Mouse (Mus musculus) heart, embryonic 14.5 days (tissue): ENCODE results near the gene Afg1l. TPM values are rescaled to one million over a fixed set of nuclear protein-coding genes. Genes with fewer than 3 reads are reported as not detected.

Source experiments
- ATAC-seq: fragments of 200-750 bp; cut with Nextera tagmentation; 2 replicates; pipeline ENCODE4 v1.8.0; 2017; ENCODE audit warnings: low read depth, moderate TSS enrichment; ENCODE audit not compliant: insufficient number of reproducible peaks, insufficient read depth, low FRiP score
- H3K27ac ChIP-seq, 2 experiments: fragments of 200-500 bp in 1 of 2; fragments of 300-500 bp in 1 of 2; sonication (generic) in 1 of 2; replicated peaks in 1 of 2; 2 replicates each; pipeline ENCODE4 v1.5.1; 2012 to 2014; ENCODE audit warnings: low read depth in 2 of 2, low read length in 2 of 2, control low read depth in 1 of 2, mild to moderate bottlenecking in 1 of 2, mixed read lengths in 1 of 2; ENCODE audit not compliant: control insufficient read depth in 1 of 2, insufficient read depth in 1 of 2
- H3K27me3 ChIP-seq: fragments of 300-500 bp; sonication (generic); 2 replicates; pipeline ENCODE4 v1.6.1; 2014; ENCODE audit warnings: mild to moderate bottlenecking, low read length, control low read depth; ENCODE audit not compliant: control insufficient read depth, insufficient read depth
- H3K36me3 ChIP-seq: fragments of 300-500 bp; sonication (generic); 2 replicates; pipeline ENCODE4 v1.6.1; 2014; ENCODE audit warnings: mild to moderate bottlenecking, control low read depth, low read length, mixed read lengths; ENCODE audit not compliant: control insufficient read depth, insufficient read depth
- H3K4me1 ChIP-seq, 2 experiments: fragments of 200-500 bp in 1 of 2; fragments of 300-500 bp in 1 of 2; sonication (generic) in 1 of 2; 2 replicates each; pipeline ENCODE4 v1.6.1; 2012 to 2014; ENCODE audit warnings: low read length in 2 of 2, control low read depth in 1 of 2, mixed read lengths in 1 of 2; ENCODE audit not compliant: control insufficient read depth in 2 of 2, insufficient read depth in 2 of 2
- H3K4me2 ChIP-seq: fragments of 300-500 bp; sonication (generic); 2 replicates; pipeline ENCODE4 v1.6.1; 2014; ENCODE audit warnings: mild to moderate bottlenecking, low read length
- H3K4me3 ChIP-seq, 2 experiments: fragments of 200-500 bp in 1 of 2; fragments of 300-500 bp in 1 of 2; sonication (generic) in 1 of 2; 2 replicates each; pipeline ENCODE4 v1.5.1; 2012 to 2014; ENCODE audit warnings: low read length in 2 of 2, mild to moderate bottlenecking in 2 of 2, control low read depth in 1 of 2, low read depth in 1 of 2, moderate library complexity in 1 of 2; ENCODE audit not compliant: control insufficient read depth in 1 of 2, insufficient read depth in 1 of 2
- H3K9ac ChIP-seq: fragments of 300-500 bp; sonication (generic); 2 replicates; pipeline ENCODE4 v1.6.1; 2014; ENCODE audit warnings: mild to moderate bottlenecking, low read length
- H3K9me3 ChIP-seq: fragments of 300-500 bp; sonication (generic); 2 replicates; pipeline ENCODE4 v1.6.1; 2016; ENCODE audit warnings: low read length, control low read depth; ENCODE audit not compliant: control insufficient read depth
- WGBS: fragments of 180-500 bp; shearing (Covaris S2); extraction: QIAGEN DNeasy Blood & Tissue Kit; methylation state at CpG from one replicate; pipeline ENCODE4 v1.1.7; 2014; 5-methylcytosine and 5-hydroxymethylcytosine counted together
- polyA plus RNA-seq: library from polyadenylated mRNA; unstranded; fragments of >200 nt; fragmentation: Nextera tagmentation; extraction: Ambion mirVana; gene quantifications from 2 replicates; pipeline ENCODE4 v1.2.1, GENCODE M21; 2014

The Afg1l gene
- polyA plus RNA-seq, 1 experiment from 2014 or later: 15.4 TPM

GRCm38 (mm10) chr10:42271454-42272230 lies 206.7 kb downstream of the Afg1l start:
- H3K4me2 ChIP-seq: peak overlapping the region; percentile 11; the same call in 1 of the 2 replicates
- H3K4me3 ChIP-seq: no peak overlapping the region
- WGBS: 61% methylated on average over 11 of the region's 11 CpGs
- ATAC-seq: no peak
- H3K9me3 ChIP-seq: no peaks in the 10 kb centered on the region
- H3K4me1 ChIP-seq: peaks cover 23 to 45% of the 10 kb centered on the region in 2 experiments
- H3K27me3 ChIP-seq: no peaks in the 10 kb centered on the region
- peaks cover 26% of the 10 kb centered on the region for H3K36me3 ChIP-seq
- H3K9ac ChIP-seq: no peak overlapping the region
- no peak overlapping the region for H3K27ac ChIP-seq

GRCm38 (mm10) chr10:42270277-42271083 lies 207.9 kb downstream of the Afg1l start:
- peak overlapping the region; percentile 8; the same call in 1 of the 2 replicates for H3K4me2 ChIP-seq

GRCm38 (mm10) chr10:42269281-42270025 lies 208.9 kb downstream of the Afg1l start:
- no peak for ATAC-seq
- 71% methylated on average over 15 of the region's 15 CpGs for WGBS
- Histone ChIP-seq H3K4me3 (no peak overlapping the region), H3K27ac (no peak overlapping the region), H3K27me3 (no peaks in the 10 kb centered on the region), H3K4me1 (peaks cover 20 to 39% of the 10 kb centered on the region in 2 experiments), H3K9ac (no peak overlapping the region), H3K4me2 (no peak overlapping the region), H3K9me3 (no peaks in the 10 kb centered on the region), H3K36me3 (peaks cover 47% of the 10 kb centered on the region)

More at GRCm38 (mm10) chr10:42270277-42271083, 207.9 kb downstream of the Afg1l start:
- Histone ChIP-seq H3K9me3 (no peaks in the 10 kb centered on the region), H3K27ac (no peak overlapping the region), H3K4me1 (peaks cover 23 to 45% of the 10 kb centered on the region in 2 experiments), H3K36me3 (peaks cover 36% of the 10 kb centered on the region), H3K9ac (no peak overlapping the region), H3K27me3 (no peaks in the 10 kb centered on the region), H3K4me3 (no peak overlapping the region)
- 47% methylated on average over 10 of the region's 10 CpGs for WGBS
- no peak for ATAC-seq

- Histone ChIP-seq H3K4me2 (no peak overlapping the region), H3K9me3 (no peaks in the 10 kb centered on the region), H3K27ac (no peak overlapping the region), H3K36me3 (peaks cover 49% of the 10 kb centered on the region), H3K9ac (peak overlapping the region; percentile 25; the same call in 1 of the 2 replicates), H3K27me3 (no peaks in the 10 kb centered on the region), H3K4me1 (peaks cover 11 to 25% of the 10 kb centered on the region in 2 experiments), H3K4me3 (no peak overlapping the region)
- ATAC-seq: no peak
- 83% methylated on average over 5 of the region's 5 CpGs for WGBS
Observed at GRCm38 (mm10) chr10:42267811-42268545, 210.4 kb downstream of the Afg1l start.

GRCm38 (mm10) chr10:42265021-42265689 lies 213.2 kb downstream of the Afg1l start:
- Histone ChIP-seq H3K4me1 (peaks cover 9 to 32% of the 10 kb centered on the region in 2 experiments), H3K27ac (no peak overlapping the region), H3K9me3 (no peaks in the 10 kb centered on the region), H3K9ac (no peak overlapping the region), H3K4me3 (no peak overlapping the region), H3K36me3 (peaks cover 49% of the 10 kb centered on the region), H3K4me2 (no peak overlapping the region), H3K27me3 (no peaks in the 10 kb centered on the region)
- ATAC-seq: no peak
- 70% methylated on average over 11 of the region's 11 CpGs for WGBS

- Histone ChIP-seq H3K4me3 (no peak overlapping the region), H3K4me2 (no peak overlapping the region), H3K36me3 (peaks cover 43% of the 10 kb centered on the region), H3K9ac (no peak overlapping the region), H3K27me3 (no peaks in the 10 kb centered on the region), H3K27ac (no peak overlapping the region), H3K4me1 (peaks cover 7 to 27% of the 10 kb centered on the region in 2 experiments), H3K9me3 (no peaks in the 10 kb centered on the region)
- WGBS: 83% methylated on average over 5 of the region's 5 CpGs
- ATAC-seq: no peak
Observed at GRCm38 (mm10) chr10:42264195-42264594, 214.2 kb downstream of the Afg1l start.
